Mouse (Mus musculus) neural tube, postnatal 0 days (tissue): ENCODE data around the gene Rsph1. TPM values are rescaled to one million over a fixed set of nuclear protein-coding genes. Genes with fewer than 3 reads are reported as not detected.

Experiments
- polyA plus RNA-seq: library from polyadenylated mRNA; unstranded; fragments of >200 nt; fragmentation: Nextera tagmentation; extraction: Ambion mirVana; gene quantifications from 2 replicates; pipeline ENCODE4 v1.2.1, GENCODE M21; 2015

The Rsph1 gene
- 5.7 and 6.8 TPM in 2 replicates for polyA plus RNA-seq

DNA sequence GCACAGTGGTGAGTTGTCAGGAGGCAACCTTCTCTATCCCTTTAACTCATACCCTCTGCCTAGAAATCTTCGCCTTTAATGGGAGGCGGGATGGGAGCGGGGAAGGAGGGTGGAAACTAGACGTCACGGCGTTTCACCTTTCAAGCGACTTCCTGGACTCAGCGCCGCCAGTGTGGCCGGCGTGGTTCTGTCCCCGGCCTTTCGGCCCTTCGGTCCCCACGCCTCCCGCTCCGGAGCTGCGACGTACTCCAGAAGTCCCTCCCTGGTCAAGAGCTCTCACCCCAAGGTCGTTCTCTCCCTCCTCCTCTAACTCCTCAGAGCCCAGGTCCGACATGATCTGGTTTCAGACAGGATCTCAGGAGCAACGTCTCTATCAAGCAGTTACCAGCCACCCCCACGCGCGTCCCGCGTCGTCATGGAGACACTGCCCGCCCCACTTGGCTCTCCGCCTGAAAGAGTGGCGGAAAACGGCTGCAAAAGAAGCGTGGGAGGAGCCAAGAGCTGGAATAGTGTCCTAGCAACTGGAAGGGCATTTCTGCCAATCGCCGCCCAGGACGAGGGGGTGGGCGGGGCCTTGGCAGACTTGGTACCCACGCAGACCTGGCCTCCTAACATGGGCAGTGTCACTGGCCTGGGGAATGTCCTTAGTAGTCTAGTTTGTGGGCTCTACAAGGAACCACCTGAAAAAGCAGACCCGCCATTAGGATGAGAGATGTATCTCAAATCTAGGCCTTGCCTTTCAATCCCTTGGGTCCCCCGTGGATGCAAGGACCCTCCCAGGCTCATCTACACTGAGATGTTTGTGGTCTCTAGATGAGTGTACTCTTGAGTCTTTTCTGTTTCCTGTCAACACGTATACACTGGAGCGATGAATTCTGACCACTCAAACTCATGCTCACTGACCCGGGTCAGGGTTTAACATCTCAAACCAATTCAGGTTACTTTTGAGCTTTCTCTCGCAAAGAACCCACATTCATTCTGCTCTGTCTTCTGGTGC is at the start of gene Rsph1:
Rsph1 (minus strand) TSS at position 462 of the 997 bp plus-strand sequence.

DNA sequence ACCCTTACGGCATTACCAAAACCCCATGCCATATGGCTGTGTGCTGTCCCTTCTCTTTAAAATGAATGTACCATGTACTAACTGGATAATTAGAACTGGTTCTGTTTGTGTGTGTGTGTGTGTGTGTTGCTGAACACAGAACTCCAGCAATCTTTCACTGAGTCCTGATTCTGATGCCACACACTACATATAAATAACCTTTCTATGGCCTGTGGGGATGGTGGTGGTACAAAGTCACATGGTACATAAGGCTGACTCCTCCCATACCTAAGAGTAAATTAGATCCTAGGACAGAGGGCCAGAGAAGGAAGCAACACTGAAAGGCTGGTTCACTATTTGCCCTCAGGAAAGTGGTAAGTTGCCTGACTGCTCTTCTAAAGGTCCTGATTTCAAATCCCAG is 9.3 kb upstream of the Rsph1 start, which contains the start of gene Slc37a1:
Slc37a1 (plus strand) TSS at position 301 of the 400 bp plus-strand sequence.

DNA sequence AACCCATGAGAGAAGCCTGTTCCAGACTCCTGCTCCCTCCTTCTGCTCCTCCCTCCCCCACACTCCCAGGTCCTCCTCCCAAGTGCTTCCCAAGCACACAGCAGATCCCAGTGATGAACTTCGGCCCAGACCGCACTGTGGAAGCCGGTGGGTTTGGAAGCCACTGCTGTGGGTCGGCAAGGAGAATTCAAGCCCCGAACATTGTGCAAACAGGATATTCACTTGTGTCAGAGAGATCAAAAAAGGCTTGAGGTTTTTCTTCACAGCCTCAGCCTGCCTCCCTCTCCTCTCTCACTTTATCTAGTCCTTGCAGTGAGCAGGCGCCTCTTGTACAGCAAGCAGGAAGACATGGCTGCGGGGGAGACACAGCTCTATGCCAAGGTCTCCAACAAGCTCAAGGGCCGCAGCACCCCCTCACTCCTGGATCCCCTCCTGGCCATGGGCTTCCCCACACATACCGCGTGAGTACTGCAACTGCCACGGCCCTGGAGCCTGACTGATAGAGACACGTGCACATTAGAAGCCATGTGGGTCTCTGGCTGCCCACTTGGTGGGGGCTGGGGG is 69.3 kb downstream of the Rsph1 start, which contains the start of gene Ubash3a:
Ubash3a (plus strand) TSS at position 103 of the 564 bp plus-strand sequence.

Other genes with a start within 250 kb of the Rsph1 start
- gene Abcg1, start 219.7 kb downstream of the Rsph1 start, polyA plus RNA-seq = 19.1 TPM in 2 replicates
- gene Tff3, start 147.7 kb downstream of the Rsph1 start, polyA plus RNA-seq = 0.71 and 2.3 TPM in 2 replicates
- not detected in 2 replicates for gene Tff2, start 133.1 kb downstream of the Rsph1 start, polyA plus RNA-seq
- gene Tff1, start 112.1 kb downstream of the Rsph1 start, polyA plus RNA-seq = not detected in 2 replicates
- gene Tmprss3, start 78.4 kb downstream of the Rsph1 start, polyA plus RNA-seq = not detected in 2 replicates
- not detected in 2 replicates for gene Ubash3a, start 69.5 kb downstream of the Rsph1 start, polyA plus RNA-seq
- 6.8 and 7.4 TPM in 2 replicates for gene Slc37a1, start 9.4 kb upstream of the Rsph1 start, polyA plus RNA-seq
- gene Pde9a, start 108.8 kb upstream of the Rsph1 start, polyA plus RNA-seq = 25.9 and 30.1 TPM in 2 replicates
- 21.9 and 26.0 TPM in 2 replicates for gene Wdr4, start 242.6 kb upstream of the Rsph1 start, polyA plus RNA-seq
- 554 and 565 TPM in 2 replicates for gene Ndufv3, start 242.7 kb upstream of the Rsph1 start, polyA plus RNA-seq